ENCODE assay signal across 16 mouse cellular contexts in the genomic region with DNA sequence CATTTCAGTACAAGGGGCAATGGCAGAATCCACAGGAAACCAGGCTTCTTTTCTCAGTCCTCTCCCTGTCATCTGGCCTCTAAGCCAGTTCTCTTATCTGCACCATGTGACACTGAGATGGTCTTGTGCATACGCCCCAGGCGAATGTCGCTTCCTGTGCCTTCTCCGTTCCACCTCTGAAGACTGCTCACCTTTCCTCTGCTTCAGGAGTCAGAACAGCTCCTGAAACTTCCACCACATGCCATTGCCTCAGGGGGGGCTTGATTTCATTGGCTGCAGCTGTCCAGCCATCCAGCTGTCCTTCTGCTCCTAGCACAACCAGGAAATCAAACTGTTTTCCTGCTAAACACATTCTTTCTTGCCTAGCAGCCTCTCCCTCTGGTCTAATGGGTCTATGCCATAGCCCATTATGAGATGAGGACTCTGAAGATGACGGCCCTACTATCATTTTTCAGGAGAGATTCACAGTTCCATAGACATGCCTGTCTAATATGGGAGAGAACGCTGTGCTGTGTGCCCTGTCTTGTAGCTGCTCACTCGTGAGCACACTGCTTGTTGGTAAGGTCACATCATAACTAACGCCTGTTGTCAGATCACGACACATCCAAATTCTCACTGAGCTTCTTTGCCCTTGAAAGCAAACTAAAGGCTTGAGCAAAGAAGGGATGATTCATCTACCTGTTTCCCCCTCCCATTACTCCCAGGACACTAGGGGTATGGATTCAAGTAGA.
A peak's percentile ranks its signal among the peaks of the same experiment; 100 is the strongest.
DNase-seq lines count a peak whose midpoint lies in the region; ATAC-seq and TF ChIP-seq lines count a peak whose summit lies in the region.
"Had no signal": no experiment of that assay in that cellular context is flagged by ENCODE, and none has a peak within 500 bp of the region (broad histone marks: within the 10 kb centered on the region; RNA-seq: fewer than 3 reads in every experiment).

No protein-coding gene starts in this region.

- TF ChIP-seq CTCF in lung, embryonic 14.5 days (IDR thresholded peaks at IDR 0.05; ENCODE audit: low read depth): no peak
- no peak for TF ChIP-seq CTCF in hindbrain, postnatal 0 days (IDR thresholded peaks at IDR 0.05; ENCODE audit: low read depth)

- H3K9ac ChIP-seq in lung, embryonic 14.5 days: no peak overlapping the region
- 0 out of 2 replicates have a peak overlapping the region, but pooled peaks have one; percentile 8 for H3K9ac ChIP-seq in liver, embryonic 16.5 days (ENCODE audit: low read depth, low read length)
- no peak overlapping the region for H3K9ac ChIP-seq in hindbrain, postnatal 0 days (replicated peaks; ENCODE audit: low read length)
- H3K9ac ChIP-seq in forebrain, embryonic 15.5 days (replicated peaks): no peak overlapping the region
- no peak overlapping the region for H3K9ac ChIP-seq in kidney, embryonic 16.5 days (replicated peaks; ENCODE audit: low read length)
- H3K9ac ChIP-seq: lung, embryonic 15.5 days had no signal

- WGBS in lung, embryonic 14.5 days: 47% methylated on average over 9 of the region's 9 CpGs
- 20% methylated on average over 9 of the region's 9 CpGs for WGBS in liver, embryonic 16.5 days (ENCODE audit: insufficient replicate concordance)
- WGBS in hindbrain, postnatal 0 days: 80% methylated on average over 9 of the region's 9 CpGs
- 90% methylated on average over 9 of the region's 9 CpGs for WGBS in forebrain, embryonic 15.5 days
- 71% methylated on average over 9 of the region's 9 CpGs for WGBS in kidney, embryonic 16.5 days

- no peaks in the 10 kb centered on the region for H3K36me3 ChIP-seq in lung, embryonic 14.5 days (ENCODE audit: insufficient read depth)
- no peaks in the 10 kb centered on the region for H3K36me3 ChIP-seq in liver, embryonic 16.5 days (ENCODE audit: control insufficient read depth, insufficient read depth)
- no peaks in the 10 kb centered on the region for H3K36me3 ChIP-seq in hindbrain, postnatal 0 days (ENCODE audit: insufficient read depth, low read length)
- H3K36me3 ChIP-seq in forebrain, embryonic 15.5 days: no peaks in the 10 kb centered on the region
- no peaks in the 10 kb centered on the region for H3K36me3 ChIP-seq in kidney, embryonic 16.5 days (ENCODE audit: insufficient read depth, low read length)
- H3K36me3 ChIP-seq: G1E; lung, embryonic 15.5 days had no signal

- H3K27ac ChIP-seq in lung, embryonic 14.5 days (ENCODE audit: low read depth): no peak overlapping the region
- H3K27ac ChIP-seq in liver, embryonic 16.5 days (ENCODE audit: low read length): peak overlapping the region; percentile 80
- H3K27ac ChIP-seq in hindbrain, postnatal 0 days: no peak overlapping the region
- no peak overlapping the region for H3K27ac ChIP-seq in forebrain, embryonic 15.5 days (replicated peaks)
- no peak overlapping the region for H3K27ac ChIP-seq in kidney, embryonic 16.5 days (ENCODE audit: low read length)
- H3K27ac ChIP-seq: lung, embryonic 15.5 days had no signal

- peak; percentile 49; the same call in 1 of the 2 replicates for ATAC-seq in lung, embryonic 14.5 days (ENCODE audit: insufficient read depth)
- ATAC-seq in erythroid progenitor cell, adult 5-6 weeks (replicated peaks; ENCODE audit: low FRiP score, poor library complexity, severe bottlenecking): peak; percentile 77
- ATAC-seq in liver, embryonic 16.5 days (ENCODE audit: low read depth): peak; percentile 85
- no peak for ATAC-seq in hindbrain, postnatal 0 days
- no peak for ATAC-seq in forebrain, embryonic 15.5 days (replicated peaks)
- ATAC-seq in kidney, embryonic 16.5 days (ENCODE audit: low FRiP score, low TSS enrichment): no peak
- ATAC-seq: inflammation-experienced regulatory T-cells, adult 6 months had no signal

- H3K27me3 ChIP-seq in lung, embryonic 14.5 days (ENCODE audit: insufficient read depth, low read length): no peaks in the 10 kb centered on the region
- H3K27me3 ChIP-seq in liver, embryonic 16.5 days (ENCODE audit: control insufficient read depth, insufficient read depth, low read depth, low read length): no peaks in the 10 kb centered on the region
- H3K27me3 ChIP-seq in hindbrain, postnatal 0 days (ENCODE audit: insufficient read depth, low read length): no peaks in the 10 kb centered on the region
- H3K27me3 ChIP-seq in forebrain, embryonic 15.5 days: no peaks in the 10 kb centered on the region
- H3K27me3 ChIP-seq in kidney, embryonic 16.5 days (ENCODE audit: insufficient read depth, low read length): no peaks in the 10 kb centered on the region
- H3K27me3 ChIP-seq: lung, embryonic 15.5 days had no signal

- no peak overlapping the region for H3K4me2 ChIP-seq in lung, embryonic 14.5 days
- peak overlapping the region; percentile 57 for H3K4me2 ChIP-seq in liver, embryonic 16.5 days (ENCODE audit: low read depth, low read length)
- H3K4me2 ChIP-seq in hindbrain, postnatal 0 days (ENCODE audit: low read depth, low read length): no peak overlapping the region
- no peak overlapping the region for H3K4me2 ChIP-seq in forebrain, embryonic 15.5 days (replicated peaks)
- no peak overlapping the region for H3K4me2 ChIP-seq in kidney, embryonic 16.5 days (replicated peaks; ENCODE audit: low read depth, low read length)
- H3K4me2 ChIP-seq: lung, embryonic 15.5 days had no signal

- no peak overlapping the region for H3K4me3 ChIP-seq in lung, embryonic 14.5 days (ENCODE audit: low read depth, low read length)
- H3K4me3 ChIP-seq in liver, embryonic 16.5 days (ENCODE audit: low read depth, low read length): peak overlapping the region; percentile 18; the same call in 1 of the 2 replicates
- no peak overlapping the region for H3K4me3 ChIP-seq in hindbrain, postnatal 0 days (ENCODE audit: low read length)
- no peak overlapping the region for H3K4me3 ChIP-seq in forebrain, embryonic 15.5 days
- no peak overlapping the region for H3K4me3 ChIP-seq in kidney, embryonic 16.5 days (ENCODE audit: low read length)
- H3K4me3 ChIP-seq: lung, embryonic 15.5 days had no signal

- H3K4me1 ChIP-seq in lung, embryonic 14.5 days (ENCODE audit: insufficient read depth): no peaks in the 10 kb centered on the region
- H3K4me1 ChIP-seq in liver, embryonic 16.5 days (ENCODE audit: control insufficient read depth, low read depth, low read length): peaks cover 24% of the 10 kb centered on the region
- no peaks in the 10 kb centered on the region for H3K4me1 ChIP-seq in hindbrain, postnatal 0 days (ENCODE audit: insufficient read depth, low read length)
- H3K4me1 ChIP-seq in forebrain, embryonic 15.5 days: no peaks in the 10 kb centered on the region
- no peaks in the 10 kb centered on the region for H3K4me1 ChIP-seq in kidney, embryonic 16.5 days (ENCODE audit: insufficient read depth, low read length)
- H3K4me1 ChIP-seq: lung, embryonic 15.5 days had no signal

- no peaks in the 10 kb centered on the region for H3K9me3 ChIP-seq in lung, embryonic 14.5 days (ENCODE audit: low read depth, low read length)
- no peaks in the 10 kb centered on the region for H3K9me3 ChIP-seq in liver, embryonic 16.5 days (replicated peaks; ENCODE audit: control insufficient read depth, low read length)
- no peaks in the 10 kb centered on the region for H3K9me3 ChIP-seq in hindbrain, postnatal 0 days (ENCODE audit: low read length)
- H3K9me3 ChIP-seq in forebrain, embryonic 15.5 days: no peaks in the 10 kb centered on the region
- H3K9me3 ChIP-seq in kidney, embryonic 16.5 days (ENCODE audit: low read length): no peaks in the 10 kb centered on the region
- H3K9me3 ChIP-seq: lung, embryonic 15.5 days had no signal

- no peak for DNase-seq in lung, embryonic 14.5 days
- DNase-seq in lung, postnatal 10 days: no peak
- DNase-seq in hindbrain, postnatal 0 days (ENCODE audit: low spot score): no peak
- DNase-seq: adrenal gland, postnatal 36 days; cerebellum, adult 11-12 months; heart, adult 11 months; heart, postnatal 36 days; midbrain, embryonic 14.5 days; thymus, postnatal 4 days had no signal

Comparison
In these comparisons a context has a peak if more than half of its experiments do, and no peak if none do; other contexts are left out.
1. ATAC-seq: peak in lung, embryonic 14.5 days (single experiment), erythroid progenitor cell, adult 5-6 weeks (single experiment) and liver, embryonic 16.5 days (single experiment); none in hindbrain, postnatal 0 days (single experiment), forebrain, embryonic 15.5 days (single experiment) and kidney, embryonic 16.5 days (single experiment).